Mouse (Mus musculus) brain, adult 2 months (tissue): ENCODE measurements around the gene Aph1a.
"Not testable (repeated sequence)": the region's sequence is repeated elsewhere in the genome, so short reads cannot be mapped to it uniquely, and the experiment has no call there.

Experiments used
- DNase-seq: peaks from one replicate; pipeline ENCODE4 v3.0.0; 2011; ENCODE audit warnings: low read depth, low spot score

The Aph1a gene

DNA sequence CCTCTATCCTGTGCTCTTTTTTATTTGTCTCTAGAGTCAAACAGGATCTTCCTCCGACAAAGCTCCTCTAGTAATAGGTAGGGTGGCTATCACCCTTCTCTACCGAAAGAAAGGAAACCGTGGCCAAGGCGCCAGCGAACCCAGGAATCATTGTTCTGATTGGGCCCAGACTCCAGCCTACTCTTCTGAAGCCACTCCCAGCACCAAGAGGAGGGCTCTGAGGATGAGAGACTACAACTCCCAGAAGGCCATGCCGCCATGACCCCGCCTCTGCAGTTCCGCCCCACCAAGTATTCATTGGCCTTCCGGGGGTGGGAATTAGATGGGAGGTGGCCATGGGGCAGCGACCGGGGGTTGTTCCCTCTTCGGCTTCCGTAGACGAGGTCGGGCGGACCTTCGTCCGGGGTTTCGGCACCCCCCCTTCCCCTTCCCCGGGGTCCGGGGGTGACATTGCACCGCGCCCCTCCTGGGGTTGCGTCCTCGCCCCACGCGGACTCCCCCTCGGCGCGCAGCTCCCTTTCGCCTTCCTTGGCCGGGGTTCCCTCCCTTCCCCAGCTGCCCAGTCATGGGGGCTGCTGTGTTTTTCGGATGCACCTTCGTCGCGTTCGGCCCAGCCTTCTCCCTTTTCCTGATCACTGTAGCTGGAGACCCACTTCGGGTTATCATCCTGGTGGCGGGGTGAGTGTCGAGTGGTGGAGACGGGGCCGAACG, at the start of gene Aph1a:
Aph1a (plus strand) TSS at position 364 of the 711 bp plus-strand sequence.
- DNase-seq: peak; percentile 100

DNA sequence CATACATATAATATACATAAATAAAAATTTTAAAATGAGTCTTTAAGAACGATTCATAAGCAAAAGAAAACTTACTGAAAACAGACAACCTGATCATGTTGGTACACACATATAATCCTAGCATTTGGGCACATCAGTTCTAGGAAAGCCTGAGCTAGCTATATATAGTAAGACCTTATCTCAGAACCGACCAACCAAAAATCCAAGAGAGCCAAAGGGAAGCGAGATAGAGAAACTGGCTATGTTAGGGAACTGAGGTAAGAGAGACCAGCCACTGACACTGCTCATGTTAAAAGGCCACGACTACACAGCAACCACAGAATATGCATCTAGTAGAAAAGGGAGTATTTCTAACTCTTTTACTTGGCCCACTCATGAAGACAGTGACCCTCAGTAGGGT, 43.2 kb upstream of the Aph1a start:
- DNase-seq: no peak

DNA sequence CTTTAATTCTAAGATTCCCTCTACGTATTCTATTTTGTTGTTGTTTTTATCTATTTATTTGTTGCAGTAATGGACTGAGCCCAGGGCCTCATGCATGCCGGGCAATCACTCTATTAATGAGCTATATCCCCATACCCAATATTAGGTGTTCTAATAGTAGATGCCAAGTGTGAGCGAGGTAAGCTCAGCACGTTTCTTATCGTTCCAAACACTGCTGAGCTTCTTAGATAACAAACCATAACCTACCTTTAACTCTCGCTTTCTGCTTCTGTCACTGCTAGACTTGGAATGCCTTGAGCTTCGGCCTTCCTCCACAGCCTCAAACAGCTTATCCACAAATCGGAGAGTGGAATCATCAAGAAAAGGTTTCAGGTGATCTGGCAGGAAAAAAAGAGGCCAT, 42.5 kb upstream of the Aph1a start:
- DNase-seq: no peak

DNA sequence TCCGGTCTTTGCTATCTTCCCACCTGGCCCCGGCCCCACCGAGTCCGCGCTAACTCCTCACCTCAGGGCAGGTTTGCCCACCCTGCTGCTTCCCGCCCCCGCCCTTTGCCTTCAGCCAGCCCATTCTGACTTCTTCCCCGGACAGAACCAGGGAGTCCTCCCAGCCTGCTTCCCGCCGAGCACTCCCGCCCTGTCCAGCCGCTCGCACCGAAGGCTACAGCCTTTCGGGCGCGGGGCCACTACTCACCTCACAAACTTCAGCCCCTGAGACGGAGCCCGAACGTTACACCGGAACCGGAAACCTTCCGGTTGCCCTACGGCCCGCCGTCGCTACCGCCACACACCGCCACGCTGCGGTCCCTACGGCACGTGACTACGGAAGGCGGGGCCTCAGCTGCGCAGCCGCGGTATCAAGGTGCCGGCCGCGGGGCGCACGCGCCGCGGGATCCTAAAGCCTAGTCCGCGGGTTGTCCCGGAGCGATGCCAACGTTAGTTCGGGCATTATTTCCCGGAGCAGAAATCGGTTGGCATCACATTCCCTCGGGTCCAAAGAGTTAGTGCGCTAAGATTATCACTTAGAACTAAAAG, 38.2 kb upstream of the Aph1a start, which contains the start of gene Prpf3:
Prpf3 (minus strand) TSS at position 384 of the 588 bp plus-strand sequence.
- DNase-seq: peak; percentile 97

DNA sequence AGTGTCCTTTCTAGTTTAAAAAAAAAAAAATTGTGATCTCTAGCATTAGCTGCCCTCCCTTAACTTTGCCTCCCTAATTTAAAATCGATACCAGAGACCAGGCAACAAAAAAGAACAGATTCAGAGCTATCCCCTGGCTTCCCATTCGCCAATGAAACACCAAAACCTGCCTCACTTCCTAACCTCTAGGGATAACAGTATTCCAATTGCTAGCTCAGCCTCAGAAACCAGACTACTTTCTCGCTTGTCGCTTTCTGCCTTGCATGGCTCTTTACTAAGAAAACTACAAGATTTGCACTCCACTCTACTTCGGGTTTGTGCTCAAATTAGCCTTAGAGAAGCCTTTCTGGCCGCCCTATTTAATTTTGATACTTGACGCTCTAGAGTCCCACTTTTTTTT, 37.7 kb upstream of the Aph1a start:
- DNase-seq: no peak

DNA sequence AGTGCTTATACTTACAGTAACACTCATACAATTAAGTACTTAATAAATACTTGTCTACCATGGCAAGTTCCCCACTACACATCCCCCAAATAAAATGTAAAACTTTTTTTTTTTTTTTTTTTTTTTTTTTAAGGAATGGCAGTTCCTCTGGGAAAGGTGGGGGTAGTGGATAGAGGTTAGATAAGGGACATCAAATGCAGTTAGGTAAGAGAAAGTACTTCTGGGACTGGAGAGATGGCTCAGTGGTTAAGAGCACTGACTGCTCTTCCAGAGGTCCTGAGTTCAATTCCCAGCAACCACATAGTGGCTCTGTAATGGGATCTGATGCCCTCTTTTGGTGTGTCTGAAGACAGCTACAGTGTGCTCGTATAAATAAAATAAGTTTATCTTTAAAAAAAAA, 36.7 kb upstream of the Aph1a start:
- DNase-seq: not testable (repeated sequence)

DNA sequence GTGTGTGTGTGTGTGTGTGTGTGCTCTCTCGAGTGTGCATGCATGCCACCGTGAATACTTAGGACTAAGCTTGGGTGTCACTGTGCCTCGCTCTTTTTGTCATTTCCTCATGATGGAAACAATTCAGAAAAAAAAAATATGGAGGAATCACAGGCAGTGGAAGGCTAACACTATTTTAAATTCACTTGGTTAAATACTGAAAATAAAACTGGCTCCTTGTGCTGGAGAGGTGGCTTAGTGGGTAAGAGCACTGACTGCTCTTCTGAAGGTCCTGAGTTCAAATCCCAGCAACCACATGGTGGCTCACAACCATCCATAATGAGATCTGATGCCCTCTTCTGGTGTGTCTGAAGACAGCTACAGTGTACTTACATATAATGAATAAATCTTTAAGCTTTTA, 35.5 kb upstream of the Aph1a start:
- not testable (repeated sequence) for DNase-seq

DNA sequence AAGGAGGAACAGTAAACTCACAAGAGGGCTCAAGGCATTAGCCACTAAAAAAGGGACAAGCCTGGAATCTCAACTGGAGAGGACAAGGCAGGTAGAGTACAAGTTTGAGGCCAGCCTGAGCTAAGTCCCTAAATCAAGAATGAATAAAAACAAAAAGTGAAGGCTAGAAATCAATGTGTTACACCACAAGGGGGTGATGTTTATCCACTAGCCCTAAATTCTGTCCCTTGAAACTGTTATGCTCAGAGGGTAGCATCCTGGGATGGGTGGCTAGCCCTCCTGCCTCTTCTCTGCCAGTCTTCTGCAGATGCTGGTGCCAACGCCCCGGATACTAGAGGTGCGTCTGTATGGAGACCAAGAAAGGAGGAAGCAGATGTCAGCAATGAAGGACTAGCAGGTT, 33.4 kb upstream of the Aph1a start:
- DNase-seq: no peak

DNA sequence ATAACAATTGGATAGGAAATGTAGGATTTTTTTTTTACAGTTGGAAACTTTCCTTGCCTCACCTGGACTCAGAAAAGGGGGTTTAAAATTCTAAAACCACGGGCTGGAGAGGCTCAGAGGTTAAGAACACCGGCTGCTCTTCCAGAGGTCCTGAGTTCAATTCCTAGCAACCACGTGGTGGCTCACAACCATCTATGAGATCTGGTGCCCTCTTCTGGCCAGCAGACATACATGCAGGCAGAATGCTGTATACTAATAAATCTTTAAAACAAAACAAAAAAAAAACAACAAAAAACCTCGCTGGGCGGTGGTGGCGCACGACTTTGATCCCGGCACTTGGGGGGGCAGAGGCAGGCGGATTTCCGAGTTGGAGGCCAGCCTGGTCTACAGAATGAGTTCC, 32.6 kb upstream of the Aph1a start:
- no peak for DNase-seq

DNA sequence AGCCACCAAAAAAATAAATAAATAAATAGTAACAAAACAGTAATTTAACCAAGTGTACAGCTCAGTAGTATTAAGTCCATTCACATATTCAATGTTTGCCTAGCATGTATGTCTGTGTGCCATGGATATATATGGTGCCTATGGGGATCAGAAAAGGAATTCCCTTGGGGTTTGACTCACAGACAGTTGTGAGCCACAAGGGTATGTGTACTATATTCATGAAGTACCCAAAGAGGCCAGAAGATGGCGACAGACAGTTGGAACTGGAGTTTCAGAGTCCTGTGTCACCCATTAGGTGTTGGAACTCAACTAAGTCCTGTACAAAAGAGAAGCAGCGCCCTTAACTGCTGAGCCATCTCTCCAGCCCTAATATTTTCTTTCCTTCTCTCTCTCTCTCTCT, 32.0 kb upstream of the Aph1a start:
- DNase-seq: peak; percentile 79

DNA sequence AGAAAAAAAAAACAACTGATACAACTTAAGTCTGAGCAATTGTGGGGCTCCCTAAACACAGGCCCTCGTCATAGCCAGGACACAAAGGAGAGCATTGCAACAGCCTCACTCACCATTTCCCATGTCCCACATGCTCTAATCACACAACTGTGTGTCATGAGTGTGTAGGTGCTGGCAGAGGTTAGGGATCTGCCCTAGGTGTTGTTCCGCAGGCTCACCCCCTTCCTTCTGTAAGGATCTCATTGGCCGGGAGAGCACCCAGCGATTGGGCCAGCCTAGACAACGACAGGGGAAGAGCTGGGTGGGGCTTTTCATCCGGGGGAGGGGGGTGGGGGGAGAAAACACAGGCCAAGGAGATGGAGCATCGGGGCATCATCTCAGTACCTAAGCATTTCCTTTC, 30.2 kb upstream of the Aph1a start:
- no peak for DNase-seq

DNA sequence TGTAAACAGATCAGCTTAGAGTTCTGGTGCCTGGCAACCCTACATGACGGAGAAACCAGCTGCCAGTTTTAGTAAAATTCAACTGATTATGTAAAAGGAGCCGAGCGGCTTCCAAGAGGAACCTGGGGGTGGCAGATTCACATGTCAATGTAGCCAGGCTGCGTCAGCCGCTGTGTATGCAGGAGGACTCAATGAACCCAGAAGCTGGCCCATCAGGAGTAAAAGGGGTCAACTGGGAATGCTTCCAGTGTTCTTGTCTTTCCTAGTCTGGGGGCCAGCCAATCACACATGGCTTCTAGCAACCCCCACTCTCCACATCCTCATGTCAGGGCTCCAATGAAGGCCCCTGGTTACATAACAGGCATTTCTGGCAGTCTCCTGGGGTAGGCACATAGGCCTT, 28.7 kb upstream of the Aph1a start:
- DNase-seq: peak; percentile 93

DNA sequence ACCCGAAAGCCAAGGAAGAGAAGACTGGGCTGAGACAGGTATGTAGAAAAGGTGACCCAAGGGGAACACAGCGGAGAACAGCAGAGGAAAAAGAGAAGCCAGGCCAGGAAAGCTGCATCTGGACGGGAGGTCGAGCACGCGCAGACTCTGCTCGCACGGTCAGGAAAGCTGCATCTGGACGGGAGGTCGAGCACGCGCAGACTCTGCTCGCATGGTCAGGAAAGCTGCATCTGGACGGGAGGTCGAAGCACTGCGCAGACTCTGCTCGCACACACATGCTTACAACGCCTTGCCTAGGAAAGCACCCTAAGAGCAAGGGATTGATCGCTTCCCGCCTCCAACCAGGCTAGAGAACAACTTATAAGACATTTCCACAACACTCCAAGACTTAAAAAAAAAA, 28.2 kb upstream of the Aph1a start:
- no peak for DNase-seq

DNA sequence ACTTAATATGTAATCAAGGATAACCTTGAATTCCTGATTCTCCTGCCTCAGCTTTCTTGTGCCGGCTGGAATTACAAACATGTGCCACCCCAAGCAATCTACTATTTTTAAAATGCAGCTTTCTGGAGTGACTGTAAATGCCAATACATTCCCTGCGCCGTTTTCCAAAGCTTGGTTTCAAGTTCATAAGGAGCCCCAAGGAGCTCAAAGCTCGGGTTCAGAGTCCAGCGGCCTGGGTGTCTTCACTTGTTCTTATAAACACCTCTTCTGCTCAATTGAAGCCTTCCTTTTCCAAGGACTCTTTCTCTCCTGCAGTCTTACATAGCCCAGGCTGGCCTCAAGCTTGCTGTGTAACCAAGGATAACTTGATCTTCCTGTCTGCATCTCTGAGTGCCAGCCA, 27.7 kb upstream of the Aph1a start:
- no peak for DNase-seq

DNA sequence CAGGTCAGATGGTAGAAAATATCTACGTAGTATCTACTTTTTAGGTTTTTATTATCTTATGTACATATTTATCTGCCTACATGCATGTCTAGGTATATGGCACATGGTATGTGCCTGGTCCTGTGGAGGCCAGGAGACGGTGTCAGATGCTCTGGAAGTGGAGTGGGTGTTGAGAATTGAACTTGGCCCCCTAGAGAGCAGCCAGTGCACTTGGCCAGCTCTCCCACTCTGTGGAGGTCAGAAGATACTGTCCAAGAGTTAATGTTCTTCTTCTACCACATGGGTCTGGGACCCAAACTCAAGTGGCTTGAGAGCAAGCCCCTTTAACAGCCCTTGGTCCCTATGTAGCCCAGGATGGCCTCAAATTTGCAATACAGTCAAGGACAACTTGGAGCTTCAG, 26.4 kb upstream of the Aph1a start:
- DNase-seq: no peak

DNA sequence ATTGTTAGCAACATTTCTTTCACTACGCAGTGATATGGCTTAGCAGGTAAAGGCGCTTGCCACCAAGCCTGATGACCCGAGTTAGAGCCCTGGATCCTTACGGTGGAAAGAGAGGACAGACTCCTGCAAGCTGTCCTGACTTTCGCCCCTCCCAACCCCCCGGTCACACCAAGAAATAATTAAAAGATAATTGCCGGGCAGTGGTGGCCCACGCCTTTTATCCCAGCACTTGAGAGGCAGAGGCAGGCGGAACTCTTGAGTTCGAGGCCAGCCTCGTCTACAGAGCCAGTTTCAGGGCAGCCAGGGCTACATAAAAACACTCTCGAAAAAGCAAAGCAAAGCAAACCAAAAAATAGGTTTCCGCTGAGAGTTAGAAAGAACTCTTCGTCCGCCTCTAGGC, 22.8 kb upstream of the Aph1a start:
- DNase-seq: no peak

DNA sequence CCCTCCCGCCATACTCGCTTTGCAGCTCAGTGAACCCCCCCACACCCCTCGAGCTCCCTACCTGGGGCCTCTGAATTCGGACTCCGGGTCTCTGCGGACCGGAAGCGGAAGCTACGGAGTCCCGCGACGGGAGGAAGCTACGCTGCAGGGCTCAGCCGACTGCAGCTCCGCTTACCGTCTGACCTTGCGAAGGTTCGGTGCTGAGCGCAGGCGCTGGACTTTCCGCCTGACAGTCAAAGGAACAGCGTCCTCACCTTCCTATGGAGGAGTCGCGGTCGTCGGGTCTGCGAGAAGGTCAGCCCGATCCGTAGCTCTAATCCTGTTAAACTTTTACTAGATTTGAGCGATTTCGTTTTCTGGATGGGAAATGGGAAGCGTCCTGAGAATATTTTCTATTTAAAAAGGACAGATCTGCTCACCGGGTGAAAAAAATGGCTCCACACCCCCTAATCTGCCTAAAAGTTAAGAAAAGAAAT, 22.3 kb upstream of the Aph1a start, which contains the start of gene Mrps21:
Mrps21 (minus strand) TSS at position 128 of the 476 bp plus-strand sequence.
- DNase-seq: peak; percentile 97

DNA sequence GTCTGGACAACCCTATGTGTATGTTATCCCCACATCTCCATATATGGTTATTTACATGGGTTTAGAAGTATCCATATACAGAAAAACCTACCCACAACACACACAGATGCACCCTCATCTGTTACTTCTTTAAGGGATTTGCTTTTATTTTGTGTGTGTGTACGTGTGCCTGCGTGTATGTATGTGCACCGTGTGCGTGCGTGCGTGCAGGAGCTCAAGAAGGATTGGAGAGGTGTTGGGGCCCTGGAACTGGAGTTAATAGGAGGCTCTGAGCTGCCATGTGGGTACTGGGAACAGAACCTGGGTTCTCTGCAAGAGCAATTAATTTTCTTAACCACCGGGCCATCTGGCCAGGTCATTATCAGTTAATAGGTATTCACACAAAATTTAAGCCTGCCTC, 21.7 kb upstream of the Aph1a start:
- DNase-seq: no peak

DNA sequence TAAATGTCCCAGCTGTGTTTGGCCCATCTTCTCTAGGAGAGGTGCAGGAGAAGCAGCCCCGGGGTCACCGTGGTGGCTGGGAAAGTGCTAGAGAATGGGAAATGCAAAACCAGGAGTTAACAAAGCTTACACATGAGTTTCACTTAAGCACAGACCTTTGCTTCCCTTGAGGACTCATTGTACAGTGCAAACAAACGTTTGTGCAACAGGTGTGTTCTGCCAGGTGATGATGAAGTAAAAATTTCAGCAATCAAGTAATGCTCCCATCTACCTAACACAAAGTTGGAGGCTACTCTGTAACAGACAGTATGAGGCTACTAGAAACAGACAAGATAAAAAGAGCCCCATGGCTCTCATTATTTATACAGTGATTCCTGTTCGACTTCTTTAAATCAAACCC, 14.7 kb upstream of the Aph1a start:
- no peak for DNase-seq

DNA sequence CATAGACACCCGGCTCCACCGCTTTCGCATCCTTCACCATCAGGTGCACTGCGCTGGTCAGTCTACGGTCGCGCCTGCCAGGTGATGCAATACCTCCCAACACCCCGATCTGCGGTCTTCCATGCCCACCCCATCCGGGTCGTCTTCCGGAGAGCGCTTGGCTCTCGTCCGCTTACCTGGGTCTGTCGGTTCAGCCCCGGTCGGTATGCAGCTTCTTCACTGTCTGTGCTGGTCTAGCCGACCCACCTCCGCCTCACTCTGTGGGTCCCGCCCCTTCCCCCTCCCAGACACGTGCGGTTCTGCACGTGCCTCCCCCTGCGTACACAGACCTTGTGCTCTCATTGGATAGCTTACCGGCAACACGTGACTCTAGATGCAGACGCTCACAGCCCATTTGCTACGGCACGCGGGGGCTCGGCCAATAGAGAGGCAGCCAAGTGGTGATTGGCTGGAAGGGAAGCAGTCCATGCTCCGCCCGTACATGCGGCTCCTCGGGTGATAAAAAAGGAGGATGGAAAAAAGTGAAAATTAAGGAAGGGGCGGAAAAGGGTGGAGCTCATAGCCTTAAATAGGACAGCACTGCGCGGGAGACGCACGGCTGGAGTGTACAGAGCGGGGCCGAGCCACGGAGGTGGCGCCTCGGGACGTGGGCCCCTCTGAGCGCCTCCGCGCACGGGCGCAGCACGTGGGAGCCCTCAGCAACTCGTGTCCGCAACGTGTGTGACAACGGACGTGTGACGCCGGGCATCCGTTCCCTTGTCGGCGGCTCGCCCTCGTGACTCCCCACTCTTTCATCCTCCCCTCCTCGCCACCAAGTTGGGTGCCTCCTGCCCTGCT, 11.6 kb upstream of the Aph1a start, which contains the start of gene Ciart:
Ciart (minus strand) TSS at position 273 of the 837 bp plus-strand sequence.
- DNase-seq: peak; percentile 100

DNA sequence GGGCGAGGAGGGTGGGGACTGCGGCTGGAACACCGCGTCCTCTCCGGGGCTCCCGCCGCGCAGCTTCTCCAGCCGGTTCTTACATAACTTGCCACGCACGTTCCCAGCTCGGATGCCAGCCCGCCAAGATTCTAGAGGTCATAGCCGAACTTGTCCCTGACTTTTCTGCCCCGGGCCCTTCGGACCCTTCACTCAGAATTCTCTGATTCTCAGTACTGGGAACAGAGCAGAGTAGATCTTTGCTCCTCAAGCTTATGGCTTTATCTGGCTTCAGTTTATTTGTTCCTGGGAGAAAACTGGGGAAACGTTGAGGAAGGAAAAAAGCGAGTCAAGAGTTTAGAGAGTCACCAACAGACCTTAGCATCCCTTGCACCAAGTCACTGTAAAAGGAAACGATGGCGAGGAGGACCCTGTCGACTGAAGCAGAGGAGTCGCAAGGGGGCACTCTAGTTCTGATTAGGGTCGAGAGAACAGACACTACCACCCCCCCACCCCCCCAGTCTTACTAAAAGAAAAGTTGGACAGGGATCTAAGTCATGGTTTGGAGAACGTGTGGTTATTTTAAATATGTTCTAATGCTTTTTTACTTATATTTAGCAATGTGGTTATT, 10.8 kb upstream of the Aph1a start:
- DNase-seq: peak; percentile 88

DNA sequence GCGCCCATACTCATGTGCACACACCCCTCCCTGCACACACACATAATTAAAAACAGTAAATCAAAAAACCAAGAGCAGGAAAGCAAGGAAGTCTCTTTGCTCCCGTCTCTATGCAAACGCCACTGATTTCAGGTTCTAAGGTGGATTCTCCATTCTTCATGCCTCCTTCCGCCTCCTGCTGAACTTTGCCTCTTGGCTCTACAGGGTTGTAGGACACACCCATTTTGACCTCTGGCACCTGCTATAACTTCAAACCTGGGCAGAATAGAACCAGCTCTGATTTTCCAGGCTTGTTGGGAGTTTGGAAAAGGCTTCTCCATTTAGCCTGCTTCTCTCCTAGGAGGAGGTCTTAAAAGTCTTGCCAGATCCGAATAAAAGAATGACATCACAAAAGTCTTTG, 9.4 kb upstream of the Aph1a start:
- DNase-seq: no peak
